Mouse (Mus musculus): ENCODE results near the gene Pknox2.

Gene Pknox2

DNA sequence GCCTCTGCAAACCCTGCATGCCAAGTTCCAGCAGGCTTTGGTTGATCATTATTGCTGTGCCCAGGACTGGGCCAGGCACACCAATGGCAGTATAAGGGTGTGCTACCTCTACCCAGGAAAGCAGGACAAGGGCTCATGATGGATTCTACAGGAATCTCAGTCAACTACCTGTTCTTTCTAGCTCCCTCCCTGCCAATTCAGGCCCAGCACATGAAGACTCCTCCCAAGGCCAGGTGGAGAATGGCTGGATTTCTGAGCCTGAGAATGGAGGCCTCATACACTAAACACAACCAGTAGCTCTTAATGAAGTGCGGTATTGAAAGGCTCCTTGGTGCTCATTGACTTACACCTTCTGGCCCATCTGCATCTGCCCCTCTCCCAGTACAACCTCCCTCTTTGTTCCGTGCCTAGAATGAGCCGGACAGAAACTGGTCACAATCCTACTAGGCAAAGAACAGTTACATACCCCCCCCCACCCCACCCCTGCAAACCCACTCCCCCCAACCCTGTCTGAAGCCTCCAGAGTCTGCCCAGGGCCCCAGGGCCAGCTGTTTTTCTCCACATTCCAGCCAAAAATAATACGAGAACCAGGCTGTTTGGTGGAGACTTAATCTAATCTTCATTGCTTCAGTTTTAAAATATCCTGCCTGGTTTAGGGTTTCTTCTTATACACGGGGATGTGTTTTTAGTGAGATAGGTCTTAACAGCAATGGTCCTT, 6.6 kb downstream of the Pknox2 start:
- DNase-seq (ENCODE audit: extremely low spot score, low spot score): peak; percentile 31

DNA sequence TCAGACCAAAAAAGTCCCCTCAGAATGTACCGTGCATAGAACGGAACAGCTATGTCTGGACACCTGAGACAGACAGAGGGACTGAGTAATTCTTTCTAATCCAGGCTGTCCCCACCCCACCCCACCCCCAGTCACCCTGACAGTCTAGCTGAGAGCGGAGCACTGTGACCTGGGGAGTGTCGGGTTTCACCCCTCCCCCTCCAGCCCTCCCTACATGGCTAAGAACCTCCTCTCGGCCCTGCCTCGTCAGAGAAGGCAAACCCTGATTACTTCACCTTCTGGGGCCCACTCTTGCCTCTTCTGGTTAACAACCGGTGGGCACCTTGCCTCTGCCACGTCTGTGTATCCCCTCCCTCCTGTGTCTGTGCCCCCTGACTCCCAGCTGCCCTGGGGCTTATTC, 7.7 kb downstream of the Pknox2 start:
- peak; percentile 77 for DNase-seq (ENCODE audit: extremely low spot score, low spot score)

GRCm38 (mm10) chr9:37138883-37139282, 8.3 kb downstream of the Pknox2 start:
- DNase-seq (ENCODE audit: extremely low spot score, low spot score): no peak

- no peak for DNase-seq (ENCODE audit: extremely low spot score, low spot score)
Measured at GRCm38 (mm10) chr9:37136340-37136739, 10.9 kb downstream of the Pknox2 start.

GRCm38 (mm10) chr9:37133495-37133894, 13.7 kb downstream of the Pknox2 start:
- no peak for DNase-seq (ENCODE audit: extremely low spot score, low spot score)

DNA sequence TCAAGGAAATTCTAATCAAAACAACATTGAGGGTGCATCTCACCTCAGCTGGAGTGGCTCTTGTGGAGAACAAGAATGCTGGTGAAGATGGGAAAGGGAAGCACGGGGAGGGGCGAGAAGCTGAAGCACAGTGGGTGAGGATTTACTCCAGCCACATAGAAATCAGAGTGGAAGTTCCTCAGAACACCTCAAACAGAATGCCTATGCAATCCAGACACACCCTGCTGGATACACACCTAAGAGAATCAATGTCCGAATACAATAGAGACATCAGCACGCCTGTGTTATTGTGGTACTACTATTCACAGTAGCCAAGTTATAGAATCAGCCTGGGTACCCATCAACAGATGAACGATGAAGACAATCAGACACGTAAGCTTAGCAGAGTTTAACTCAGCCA, 18.2 kb downstream of the Pknox2 start:
- no peak for DNase-seq (ENCODE audit: extremely low spot score, low spot score)

DNA sequence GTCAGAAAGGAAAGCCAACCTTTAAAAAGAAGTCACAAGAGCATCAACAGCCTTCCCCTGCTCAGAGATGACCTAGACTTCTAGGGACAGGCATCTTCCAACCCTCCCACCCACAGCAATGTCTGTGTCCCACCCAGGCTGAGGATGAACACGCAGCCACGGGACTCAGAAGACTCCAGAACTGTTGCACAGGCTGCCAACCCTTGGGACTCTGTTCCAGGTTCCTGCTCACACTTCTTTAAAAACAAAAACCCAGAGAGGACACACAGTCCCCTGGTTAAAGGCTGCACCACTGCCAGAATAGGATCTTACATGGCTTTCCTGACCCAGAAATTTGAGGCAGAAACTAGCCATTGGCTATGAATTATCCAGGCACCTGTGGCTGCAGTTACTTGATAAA, 21.0 kb downstream of the Pknox2 start:
- DNase-seq (ENCODE audit: extremely low spot score, low spot score): no peak

- DNase-seq (ENCODE audit: extremely low spot score, low spot score): no peak
Measured at GRCm38 (mm10) chr9:37124696-37125480, 22.3 kb downstream of the Pknox2 start.

DNA sequence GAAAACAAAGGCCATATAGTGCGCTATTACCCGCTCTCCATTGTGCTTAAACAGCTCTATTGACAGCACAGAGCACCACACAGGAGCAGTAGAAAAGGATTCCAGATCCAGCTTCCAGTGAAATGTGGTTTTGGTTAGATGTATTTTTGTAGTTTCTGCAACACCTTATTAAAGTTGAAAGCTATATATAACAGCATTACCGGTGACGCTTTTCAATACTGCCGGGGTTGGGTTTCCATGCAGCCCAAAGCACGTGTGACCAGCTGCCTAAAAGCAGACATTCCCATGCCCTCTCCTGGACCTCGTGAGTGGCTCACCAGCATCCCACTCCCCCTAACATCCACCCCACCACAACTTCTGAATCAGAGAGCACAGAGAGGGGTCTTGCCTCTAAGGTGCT, 23.8 kb downstream of the Pknox2 start:
- no peak for DNase-seq (ENCODE audit: extremely low spot score, low spot score)

DNA sequence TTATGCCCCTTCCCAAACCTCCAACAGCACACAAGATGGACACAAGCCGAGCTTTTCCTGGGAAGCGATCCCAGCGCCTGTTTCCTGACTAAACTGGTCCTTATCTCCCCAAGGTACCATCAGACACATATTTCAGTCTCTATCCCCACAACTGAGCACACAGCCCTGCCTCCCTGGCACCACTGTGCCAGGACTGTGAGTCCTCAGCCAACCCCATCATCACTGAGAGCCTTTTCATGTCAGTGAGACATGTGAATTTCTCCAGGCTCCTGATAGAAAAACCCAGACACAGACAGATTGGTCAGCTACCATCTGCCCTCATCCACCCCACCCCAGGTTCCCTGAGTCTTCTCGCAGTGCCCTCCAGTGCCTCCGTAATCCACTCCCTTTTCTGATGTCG, 24.2 kb downstream of the Pknox2 start:
- DNase-seq (ENCODE audit: extremely low spot score, low spot score): no peak

- no peak for DNase-seq (ENCODE audit: extremely low spot score, low spot score)
Measured at GRCm38 (mm10) chr9:37122381-37122780, 24.8 kb downstream of the Pknox2 start.

DNA sequence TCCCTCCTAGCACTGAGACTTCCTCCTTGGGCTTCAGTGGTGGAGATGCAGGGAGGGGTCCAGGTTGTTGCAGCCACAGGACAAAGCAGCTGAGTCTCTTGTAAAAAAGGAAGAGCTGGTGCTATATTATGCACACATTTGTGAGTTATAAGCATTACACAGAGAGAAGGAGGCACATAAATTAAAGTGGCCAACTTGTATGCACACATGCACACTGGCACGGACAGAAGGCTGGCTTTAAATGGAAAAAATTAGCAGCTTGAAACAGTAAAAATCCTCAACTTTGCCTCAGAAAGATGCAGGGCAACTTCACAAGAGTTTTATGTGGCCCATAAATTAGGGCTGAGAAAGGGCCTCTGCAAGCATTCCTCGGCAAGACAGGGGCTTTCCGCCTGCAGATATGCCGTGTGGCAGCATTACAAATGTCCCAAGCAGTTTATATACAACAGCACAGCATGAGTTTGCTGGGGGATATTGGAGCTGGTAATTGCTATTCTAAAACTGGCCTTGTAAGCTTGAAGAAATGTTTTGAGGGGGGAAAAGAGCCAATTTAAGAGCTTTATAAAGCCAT, 25.4 kb downstream of the Pknox2 start:
- no peak for DNase-seq (ENCODE audit: extremely low spot score, low spot score)

- no peak for DNase-seq (ENCODE audit: extremely low spot score, low spot score)
Measured at GRCm38 (mm10) chr9:37120801-37121200, 26.4 kb downstream of the Pknox2 start.

DNA sequence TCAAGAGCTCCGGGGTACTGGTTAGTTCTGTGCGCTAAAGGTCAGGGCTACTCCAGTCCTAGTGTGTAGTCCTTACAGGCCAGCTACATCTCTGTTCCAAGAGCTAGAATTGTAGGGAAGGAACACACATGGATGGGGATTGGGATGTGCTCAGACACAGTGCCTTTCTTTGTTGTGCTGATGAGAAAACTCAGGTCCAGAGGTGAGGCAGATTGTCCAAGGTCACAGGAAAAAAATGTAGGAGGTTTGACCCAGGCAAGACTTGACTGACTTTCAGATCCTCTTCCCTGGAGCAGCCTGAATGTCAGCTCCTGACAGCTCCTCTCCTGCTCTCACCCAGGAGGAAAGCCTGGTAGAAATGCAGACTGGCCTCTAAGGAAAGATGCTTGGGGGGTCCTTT, 29.7 kb downstream of the Pknox2 start:
- DNase-seq (ENCODE audit: extremely low spot score, low spot score): no peak

GRCm38 (mm10) chr9:37116632-37117413, 30.4 kb downstream of the Pknox2 start:
- no peak for DNase-seq (ENCODE audit: extremely low spot score, low spot score)

GRCm38 (mm10) chr9:37115820-37116219, 31.4 kb downstream of the Pknox2 start:
- DNase-seq (ENCODE audit: extremely low spot score, low spot score): no peak

GRCm38 (mm10) chr9:37114286-37115267, 32.6 kb downstream of the Pknox2 start:
- peak; percentile 52 for DNase-seq (ENCODE audit: extremely low spot score, low spot score)

- DNase-seq (ENCODE audit: extremely low spot score, low spot score): no peak
Measured at GRCm38 (mm10) chr9:37107546-37107945, 39.7 kb downstream of the Pknox2 start.

GRCm38 (mm10) chr9:37106808-37107207, 40.4 kb downstream of the Pknox2 start:
- peak; percentile 33 for DNase-seq (ENCODE audit: extremely low spot score, low spot score)

DNA sequence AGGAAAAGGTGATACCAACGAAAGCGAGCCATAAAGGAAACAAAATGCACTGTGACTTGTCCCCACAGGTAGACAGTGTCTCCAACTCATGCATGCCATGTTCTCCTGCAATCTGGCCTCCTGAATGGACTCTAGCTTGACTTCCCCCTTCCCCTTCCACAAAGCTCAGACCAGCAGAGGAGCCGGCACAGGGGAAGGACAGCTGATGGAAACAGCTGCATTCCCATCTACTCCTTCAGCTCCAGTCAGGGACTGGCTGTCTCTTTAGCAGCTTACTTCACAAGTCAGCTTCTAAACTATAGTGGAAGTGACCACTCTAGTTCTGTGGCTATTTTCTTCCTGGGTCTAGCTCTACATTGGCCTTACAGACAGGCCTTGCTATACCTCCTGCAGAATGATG, 43.0 kb downstream of the Pknox2 start:
- DNase-seq (ENCODE audit: extremely low spot score, low spot score): no peak

DNA sequence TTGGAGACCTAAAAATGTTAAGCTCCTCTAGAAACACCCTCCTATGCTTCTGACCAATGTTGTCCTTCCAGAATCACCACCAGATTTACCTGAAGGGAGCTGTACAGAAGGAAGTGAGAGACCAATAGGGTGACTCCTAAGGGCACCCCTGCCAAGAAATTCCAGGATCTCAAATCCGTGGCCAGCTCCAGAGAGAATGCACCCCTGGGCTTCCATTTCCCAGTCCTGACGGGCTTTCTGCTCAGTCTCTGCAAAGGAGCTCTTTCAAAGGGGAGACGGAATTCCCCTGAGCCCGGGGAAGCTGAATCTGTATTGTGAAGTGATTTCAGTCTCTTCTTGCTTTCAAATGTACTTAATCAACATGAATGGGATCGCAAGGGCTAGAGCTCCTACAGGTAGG, 43.4 kb downstream of the Pknox2 start:
- no peak for DNase-seq (ENCODE audit: extremely low spot score, low spot score)

All from neural tube, embryonic 10.5 days (tissue).